Mouse (Mus musculus): ENCODE measurements at regions not wholly inside any gene's neighbourhood (a gene's known extent, or its start where the extent isn't known, plus 50 kb on each side); places are given as distances from the start of the nearest gene placed in this dataset.

- DNase-seq (ENCODE audit: low read depth, low spot score) = no peak
Observed at GRCm38 (mm10) chr13:110784162-110784785, 389.4 kb downstream of the Plk2 start.

- DNase-seq (ENCODE audit: low read depth, low spot score) = no peak
Observed at GRCm38 (mm10) chr13:110784822-110785221, 390.0 kb downstream of the Plk2 start.

GRCm38 (mm10) chr13:110798313-110798712 lies 403.5 kb downstream of the Plk2 start:
- DNase-seq (ENCODE audit: low read depth, low spot score) = no peak

- DNase-seq (ENCODE audit: low read depth, low spot score) = no peak
Observed at GRCm38 (mm10) chr13:110802841-110803240, 408.0 kb downstream of the Plk2 start.

- DNase-seq (ENCODE audit: low read depth, low spot score) = no peak
Observed at GRCm38 (mm10) chr13:110812401-110812800, 417.6 kb downstream of the Plk2 start.

GRCm38 (mm10) chr13:110814066-110814465 lies 419.2 kb downstream of the Plk2 start:
- DNase-seq (ENCODE audit: low read depth, low spot score) = no peak

- no peak for DNase-seq (ENCODE audit: low read depth, low spot score)
Observed at GRCm38 (mm10) chr13:110819301-110819862, 424.5 kb downstream of the Plk2 start.

GRCm38 (mm10) chr13:110824878-110825277 lies 429.9 kb upstream of the Actbl2 start:
- no peak for DNase-seq (ENCODE audit: low read depth, low spot score)

GRCm38 (mm10) chr13:110832442-110832841 lies 422.4 kb upstream of the Actbl2 start:
- no peak for DNase-seq (ENCODE audit: low read depth, low spot score)

- DNase-seq (ENCODE audit: low read depth, low spot score) = no peak
Observed at GRCm38 (mm10) chr13:110836936-110837335, 417.9 kb upstream of the Actbl2 start.

- DNase-seq (ENCODE audit: low read depth, low spot score) = no peak
Observed at GRCm38 (mm10) chr13:110841949-110842348, 412.9 kb upstream of the Actbl2 start.

GRCm38 (mm10) chr13:110845695-110846094 lies 409.1 kb upstream of the Actbl2 start:
- DNase-seq (ENCODE audit: low read depth, low spot score) = no peak

- DNase-seq (ENCODE audit: low read depth, low spot score) = no peak
Observed at GRCm38 (mm10) chr13:110852996-110853727, 401.7 kb upstream of the Actbl2 start.

GRCm38 (mm10) chr13:110854213-110854612 lies 400.6 kb upstream of the Actbl2 start:
- DNase-seq (ENCODE audit: low read depth, low spot score) = no peak

GRCm38 (mm10) chr13:110865902-110866512 lies 388.8 kb upstream of the Actbl2 start:
- DNase-seq (ENCODE audit: low read depth, low spot score) = no peak

- peak; percentile 44 for DNase-seq (ENCODE audit: low read depth, low spot score)
Observed at GRCm38 (mm10) chr13:110866713-110867112, 388.1 kb upstream of the Actbl2 start.

- no peak for DNase-seq (ENCODE audit: low read depth, low spot score)
Observed at GRCm38 (mm10) chr13:110871125-110871775, 383.6 kb upstream of the Actbl2 start.

- no peak for DNase-seq (ENCODE audit: low read depth, low spot score)
Observed at GRCm38 (mm10) chr13:110871776-110872135, 383.1 kb upstream of the Actbl2 start.

GRCm38 (mm10) chr13:110881573-110881972 lies 373.2 kb upstream of the Actbl2 start:
- DNase-seq (ENCODE audit: low read depth, low spot score) = no peak

- no peak for DNase-seq (ENCODE audit: low read depth, low spot score)
Observed at GRCm38 (mm10) chr13:110882173-110882572, 372.6 kb upstream of the Actbl2 start.

GRCm38 (mm10) chr13:110882661-110883172 lies 372.1 kb upstream of the Actbl2 start:
- DNase-seq (ENCODE audit: low read depth, low spot score) = no peak

- no peak for DNase-seq (ENCODE audit: low read depth, low spot score)
Observed at GRCm38 (mm10) chr13:110893909-110894308, 360.9 kb upstream of the Actbl2 start.

Measured in ES-CJ7 (cell line).